Mouse (Mus musculus) heart, postnatal 0 days (tissue): Measurements from ENCODE around the gene Boc. TPM values are rescaled to one million over a fixed set of nuclear protein-coding genes. Genes with fewer than 3 reads are reported as not detected.

Experiments used
- ATAC-seq: fragments of 200-750 bp; cut with Nextera tagmentation; 2 replicates; pipeline ENCODE4 v1.8.0; 2017; ENCODE audit warnings: low read depth, moderate number of reproducible peaks, moderate library complexity; ENCODE audit not compliant: insufficient read depth
- DNase-seq: peaks from one replicate; pipeline ENCODE4 v3.0.0-alpha.2; 2016; ENCODE audit warnings: low spot score
- H3K27ac ChIP-seq: fragments of 300-500 bp; sonication (generic); 2 replicates; pipeline ENCODE4 v1.5.1; 2014; ENCODE audit warnings: low read depth, mild to moderate bottlenecking
- H3K27me3 ChIP-seq: fragments of 300-500 bp; sonication (generic); 2 replicates; pipeline ENCODE4 v1.6.1; 2014; ENCODE audit warnings: low read length, mixed read lengths; ENCODE audit not compliant: control insufficient read depth, insufficient read depth
- H3K36me3 ChIP-seq: fragments of 300-500 bp; sonication (generic); replicated peaks from 2 replicates; pipeline ENCODE4 v1.6.1; 2014; ENCODE audit warnings: low read length, mixed read lengths; ENCODE audit not compliant: control insufficient read depth, insufficient read depth
- H3K4me1 ChIP-seq: fragments of 300-500 bp; sonication (generic); 2 replicates; pipeline ENCODE4 v1.6.1; 2014; ENCODE audit warnings: antibody characterized with exemption; ENCODE audit not compliant: control insufficient read depth, insufficient read depth
- H3K4me2 ChIP-seq: fragments of 300-500 bp; sonication (generic); 2 replicates; pipeline ENCODE4 v1.6.1; 2014; ENCODE audit warnings: low read depth, mild to moderate bottlenecking, low read length, moderate library complexity
- H3K4me3 ChIP-seq: fragments of 300-500 bp; sonication (generic); 2 replicates; pipeline ENCODE4 v1.5.1; 2014; ENCODE audit warnings: low read depth, low read length
- H3K9ac ChIP-seq: fragments of 300-500 bp; sonication (generic); replicated peaks from 2 replicates; pipeline ENCODE4 v1.6.1; 2014; ENCODE audit warnings: low read depth, low read length, mixed read lengths
- H3K9me3 ChIP-seq: fragments of 300-500 bp; sonication (generic); replicated peaks from 2 replicates; pipeline ENCODE4 v1.6.1; 2016; ENCODE audit warnings: low read length; ENCODE audit not compliant: control insufficient read depth
- CTCF ChIP-seq: IDR thresholded peaks from 2 replicates; pipeline ENCODE4 v1.5.1; 2016; ENCODE audit warnings: antibody characterized with exemption, control low read depth, low read depth
- EP300 ChIP-seq: IDR thresholded peaks from 2 replicates; pipeline ENCODE4 v1.6.1; 2016; ENCODE audit warnings: antibody characterized with exemption, low read depth
- WGBS: fragments of 180-500 bp; shearing (Covaris S2); extraction: QIAGEN DNeasy Blood & Tissue Kit; methylation state at CpG from one replicate; pipeline ENCODE4 v1.1.7; 2014; 5-methylcytosine and 5-hydroxymethylcytosine counted together
- polyA plus RNA-seq: library from polyadenylated mRNA; unstranded; fragments of >200 nt; fragmentation: Nextera tagmentation; extraction: Ambion mirVana; gene quantifications from 2 replicates; pipeline ENCODE4 v1.2.1, GENCODE M21; 2015
- total RNA-seq: library from RNA; depleted of rRNA; stranded (reverse); fragments of >200 nt; gene quantifications from 2 replicates; pipeline ENCODE4 v1.2.3, GENCODE M21; 2014; ENCODE audit warnings: low replicate concordance

The Boc gene
- total and polyA plus RNA-seq, 2 experiments from 2014 or later, result 2.6 to 9.8 TPM

DNA sequence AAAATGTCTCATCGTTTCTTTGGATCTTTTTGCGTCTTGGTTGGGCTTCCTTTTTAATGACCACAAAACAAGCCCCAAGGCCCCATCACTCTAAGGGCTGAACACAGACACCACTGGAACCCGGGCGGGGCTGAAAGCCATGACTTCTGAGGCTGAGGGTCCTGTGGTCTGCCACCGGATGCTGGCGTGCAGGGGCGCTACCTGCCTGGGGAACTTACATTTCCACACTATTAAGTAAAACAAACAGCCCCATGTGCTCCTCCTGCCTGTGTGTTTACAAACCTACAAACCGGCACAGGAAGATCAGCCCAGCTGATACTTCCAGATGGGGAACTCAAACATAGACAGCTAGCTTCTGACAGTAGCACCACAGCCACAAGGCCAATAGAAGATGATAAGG is 11.9 kb downstream of the Boc start:
- peaks cover 7% of the 10 kb centered on the region for H3K4me1 ChIP-seq

DNA sequence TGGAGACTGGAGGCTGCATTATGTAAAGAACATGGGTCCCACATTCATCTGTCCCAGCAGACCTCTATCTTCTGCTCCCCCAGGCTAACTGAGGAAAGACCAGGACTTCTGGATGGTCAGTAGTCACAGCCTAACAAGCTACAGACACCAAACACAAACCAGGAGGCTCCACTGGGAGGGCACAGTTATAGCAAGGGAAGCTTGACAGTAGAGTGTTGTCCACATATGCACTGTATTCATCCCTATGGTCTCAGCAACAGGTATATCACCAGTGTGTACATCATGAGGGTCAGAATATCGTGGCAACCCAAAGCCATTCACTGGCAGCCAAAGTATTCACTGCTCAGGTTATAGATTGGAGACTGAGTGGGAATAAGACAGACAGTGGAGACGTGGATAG is 12.8 kb downstream of the Boc start:
- no peak for DNase-seq
- WGBS, result 73% methylated on average over 2 of the region's 2 CpGs
- H3K4me1 ChIP-seq, result peaks cover 7% of the 10 kb centered on the region
- no peaks in the 10 kb centered on the region for H3K36me3 ChIP-seq
- no peak overlapping the region for H3K4me2 ChIP-seq
- no peaks in the 10 kb centered on the region for H3K9me3 ChIP-seq
- no peak for TF ChIP-seq EP300
- TF ChIP-seq CTCF, result no peak
- no peaks in the 10 kb centered on the region for H3K27me3 ChIP-seq
- ATAC-seq, result no peak
- no peak overlapping the region for H3K4me3 ChIP-seq
- H3K27ac ChIP-seq, result no peak overlapping the region
- no peak overlapping the region for H3K9ac ChIP-seq

More for the DNA sequence above, 11.9 kb downstream of the Boc start:
- no peak for TF ChIP-seq EP300
- ATAC-seq (no peak), DNase-seq (no peak)
- 75% methylated on average over 8 of the region's 8 CpGs for WGBS
- H3K27me3 ChIP-seq, result no peaks in the 10 kb centered on the region
- no peaks in the 10 kb centered on the region for H3K36me3 ChIP-seq
- no peak overlapping the region for H3K9ac ChIP-seq
- no peak overlapping the region for H3K27ac ChIP-seq
- no peak overlapping the region for H3K4me2 ChIP-seq
- H3K4me3 ChIP-seq, result no peak overlapping the region
- H3K9me3 ChIP-seq, result no peaks in the 10 kb centered on the region

DNA sequence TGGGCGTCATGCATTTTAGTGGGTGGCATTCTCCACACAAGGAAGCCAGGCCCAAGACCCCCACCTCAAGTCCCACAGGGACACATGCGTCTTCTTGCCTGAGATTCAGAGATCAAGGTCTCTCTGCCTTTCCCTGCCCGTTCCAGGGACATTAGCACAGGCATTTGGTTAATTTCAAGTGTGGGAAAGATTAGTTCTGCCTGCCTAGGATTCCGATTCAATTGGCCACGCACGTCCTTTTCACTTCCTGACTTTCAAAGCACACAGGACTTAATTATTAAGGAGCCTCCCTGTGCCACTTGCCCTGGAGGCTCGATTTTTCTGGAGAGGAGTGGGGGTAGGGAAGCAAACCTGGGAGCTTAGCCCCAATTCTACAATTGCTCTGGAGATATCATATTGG is 13.5 kb downstream of the Boc start:
- TF ChIP-seq CTCF (no peak), EP300 (no peak)
- ATAC-seq, result no peak

DNA sequence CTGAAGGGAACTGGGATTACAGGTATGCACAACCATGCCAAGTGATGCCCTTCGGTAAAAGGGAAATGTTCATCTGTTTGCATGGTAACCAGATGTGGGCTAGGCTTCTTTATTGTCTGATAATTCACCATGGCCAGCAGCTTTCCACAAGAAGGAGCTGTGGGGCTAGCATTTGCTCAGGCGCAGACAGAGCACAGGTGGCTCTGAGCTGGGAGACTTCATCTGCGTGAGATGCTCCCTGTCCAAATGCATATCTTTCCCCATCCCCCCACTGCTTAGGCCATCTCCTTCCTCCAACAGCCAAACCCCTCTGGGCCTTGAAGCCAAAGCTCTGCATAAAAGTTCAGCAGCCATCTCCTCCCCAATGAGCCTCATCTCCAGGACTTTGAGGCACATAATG is 15.6 kb downstream of the Boc start:
- H3K4me3 ChIP-seq, result no peak overlapping the region
- no peaks in the 10 kb centered on the region for H3K36me3 ChIP-seq
- WGBS, result 58% methylated on average over 3 of the region's 3 CpGs
- ATAC-seq (no peak), DNase-seq (no peak)
- H3K9me3 ChIP-seq, result no peaks in the 10 kb centered on the region
- H3K27ac ChIP-seq, result no peak overlapping the region
- no peak overlapping the region for H3K4me2 ChIP-seq
- H3K9ac ChIP-seq, result no peak overlapping the region
- no peaks in the 10 kb centered on the region for H3K27me3 ChIP-seq
- TF ChIP-seq CTCF (no peak), EP300 (no peak)
- peaks cover 7% of the 10 kb centered on the region for H3K4me1 ChIP-seq

More for the DNA sequence above, 13.5 kb downstream of the Boc start:
- H3K9ac ChIP-seq, result no peak overlapping the region
- H3K27ac ChIP-seq, result no peak overlapping the region
- H3K4me2 ChIP-seq, result no peak overlapping the region
- H3K27me3 ChIP-seq, result no peaks in the 10 kb centered on the region
- DNase-seq, result no peak
- peaks cover 7% of the 10 kb centered on the region for H3K4me1 ChIP-seq
- no peak overlapping the region for H3K4me3 ChIP-seq
- H3K36me3 ChIP-seq, result no peaks in the 10 kb centered on the region
- WGBS, result 51% methylated on average over 7 of the region's 7 CpGs
- no peaks in the 10 kb centered on the region for H3K9me3 ChIP-seq

GRCm38 (mm10) chr16:44542029-44542690 is 16.5 kb downstream of the Boc start:
- DNase-seq (no peak), ATAC-seq (no peak)
- Histone ChIP-seq H3K9ac (no peak overlapping the region), H3K27ac (0 out of 2 replicates have a peak overlapping the region, but pooled peaks have one; percentile 11), H3K4me3 (no peak overlapping the region), H3K4me2 (no peak overlapping the region), H3K4me1 (peaks cover 7% of the 10 kb centered on the region), H3K9me3 (no peaks in the 10 kb centered on the region), H3K36me3 (no peaks in the 10 kb centered on the region), H3K27me3 (no peaks in the 10 kb centered on the region)
- no peak for TF ChIP-seq CTCF
- TF ChIP-seq EP300, result no peak
- WGBS, result 66% methylated on average over 3 of the region's 3 CpGs

DNA sequence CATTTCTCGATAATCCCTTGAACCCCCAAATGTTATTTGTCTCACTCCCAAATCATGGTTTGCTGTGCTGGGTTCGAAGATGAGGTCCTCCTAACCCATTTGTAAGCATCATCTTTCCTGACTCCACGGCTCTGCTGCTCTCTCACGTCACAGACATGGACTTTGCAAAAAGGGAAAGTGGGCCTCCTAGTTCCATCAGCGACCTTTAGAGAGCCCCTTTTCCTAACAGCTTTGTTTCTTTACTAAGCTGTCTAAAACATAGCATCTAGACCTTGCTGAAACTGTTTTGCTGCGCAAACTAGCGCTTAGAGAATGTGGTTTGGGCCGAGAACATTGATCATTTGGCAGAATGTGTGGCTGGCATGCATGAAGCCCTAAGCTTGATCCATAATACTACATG is 19.1 kb downstream of the Boc start:
- 83% methylated on average over 8 of the region's 8 CpGs for WGBS
- Histone ChIP-seq H3K4me2 (no peak overlapping the region), H3K4me3 (no peak overlapping the region), H3K9me3 (no peaks in the 10 kb centered on the region), H3K4me1 (no peaks in the 10 kb centered on the region), H3K27ac (no peak overlapping the region), H3K9ac (no peak overlapping the region), H3K36me3 (no peaks in the 10 kb centered on the region), H3K27me3 (no peaks in the 10 kb centered on the region)
- no peak for TF ChIP-seq CTCF
- no peak for TF ChIP-seq EP300
- DNase-seq, result no peak
- no peak for ATAC-seq
